Mouse (Mus musculus): ENCODE data around the gene Cfap74.

GRCm38 (mm10) chr4:155397511-155398221 lies 11.3 kb upstream of the Cfap74 start, which contains the start of gene Gabrd:
- TF ChIP-seq CTCF (IDR thresholded peaks at IDR 0.05; ENCODE audit: low read depth, low read length) (no peak), POLR2AphosphoS5 (IDR thresholded peaks at IDR 0.05; ENCODE audit: insufficient replicate concordance, low read depth, low read length) (no peak)
